Mouse (Mus musculus): ENCODE measurements around the gene Ttc30b.
"Not testable (repeated sequence)": the region's sequence is repeated elsewhere in the genome, so short reads cannot be mapped to it uniquely, and the experiment has no call there.

- not testable (repeated sequence) for TF ChIP-seq CTCF (IDR thresholded peaks at IDR 0.05; ENCODE audit: control insufficient read depth, insufficient read depth, insufficient replicate concordance, low read depth, low read length); POLR2A (IDR thresholded peaks at IDR 0.05; ENCODE audit: control insufficient read depth, low read depth, low read length)
Measured at GRCm38 (mm10) chr2:75976070-75976469, 37.7 kb upstream of the Ttc30b start.

Measured in testis, adult 2 months (tissue).